Mouse (Mus musculus): ENCODE results near the gene Tpsab1.

GRCm38 (mm10) chr17:25338218-25338617 lies 7.1 kb downstream of the Tpsab1 start:
- TF ChIP-seq POLR2A (IDR thresholded peaks at IDR 0.05; ENCODE audit: insufficient read depth, low read depth, low read length), result no peak
- no peak for TF ChIP-seq CTCF (IDR thresholded peaks at IDR 0.05; ENCODE audit: insufficient read depth, low read depth, low read length)

Data from olfactory bulb, adult 2 months (tissue).